Mouse (Mus musculus) T-helper 2 cell (primary cell): Measurements from ENCODE around the gene S100a10.
"Not testable (repeated sequence)": the region's sequence is repeated elsewhere in the genome, so short reads cannot be mapped to it uniquely, and the experiment has no call there.

ENCODE experiments used
- in situ Hi-C: fragments of 300-600 bp; cut with MboI, MseI; formaldehyde crosslinking; loops from one replicate; pipeline ENCODE4 v1.15.1; 2025; ENCODE audit warnings: high pct_unique_total_duplicates

Gene S100a10

DNA sequence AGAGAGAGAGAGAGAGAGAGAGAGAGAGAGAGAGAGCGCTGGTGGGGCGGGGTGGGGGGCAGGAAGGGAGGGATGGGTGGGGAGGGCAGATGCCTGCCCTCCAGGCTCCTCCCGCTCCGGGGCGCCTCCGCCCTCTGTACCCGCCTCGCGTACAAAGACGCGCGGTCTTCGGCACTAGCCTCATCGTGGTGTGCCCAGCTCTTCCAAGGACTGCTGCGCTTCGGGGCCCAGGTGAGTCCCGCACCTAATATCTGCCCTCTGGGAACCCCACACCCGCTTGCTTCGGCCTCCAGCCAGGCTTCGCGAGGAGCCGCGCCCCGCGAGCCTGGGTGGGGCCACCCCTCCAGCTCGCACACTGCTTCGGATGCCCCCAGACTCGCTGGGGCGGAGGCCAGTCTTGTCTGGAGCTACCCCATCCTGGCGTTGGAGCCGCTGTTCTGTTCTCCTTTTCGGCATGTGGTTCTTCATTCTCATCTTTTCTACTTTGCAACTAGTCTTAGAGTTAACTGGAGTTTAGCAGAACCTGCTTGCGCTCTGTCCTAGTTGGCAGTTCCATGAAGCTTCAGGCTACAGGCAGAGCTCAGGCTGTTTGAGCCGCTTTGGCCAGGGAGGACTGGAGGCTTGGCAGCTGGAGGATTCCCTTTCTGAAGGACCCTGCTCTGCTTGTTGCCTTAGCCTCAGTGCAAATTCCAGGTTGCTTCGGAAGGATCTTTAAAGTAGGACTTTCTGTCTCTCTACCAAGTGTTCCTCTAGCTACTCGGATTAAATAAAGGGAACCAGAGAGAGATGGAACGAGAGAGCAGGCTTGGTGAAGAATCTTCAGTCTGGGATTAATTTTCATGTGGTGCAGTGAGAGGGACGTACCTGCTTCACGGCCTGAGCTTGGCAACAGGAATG is at the start of gene S100a10:
Gene S100a10, plus strand, starts transcription at position 100 of the 897 bp plus-strand sequence.
- in situ Hi-C loops: loop anchor here (5.0 to 10.0 kb wide), 2 partner anchors 48 to 1330 kb away; partner anchors contain the start of gene Psmb4

DNA sequence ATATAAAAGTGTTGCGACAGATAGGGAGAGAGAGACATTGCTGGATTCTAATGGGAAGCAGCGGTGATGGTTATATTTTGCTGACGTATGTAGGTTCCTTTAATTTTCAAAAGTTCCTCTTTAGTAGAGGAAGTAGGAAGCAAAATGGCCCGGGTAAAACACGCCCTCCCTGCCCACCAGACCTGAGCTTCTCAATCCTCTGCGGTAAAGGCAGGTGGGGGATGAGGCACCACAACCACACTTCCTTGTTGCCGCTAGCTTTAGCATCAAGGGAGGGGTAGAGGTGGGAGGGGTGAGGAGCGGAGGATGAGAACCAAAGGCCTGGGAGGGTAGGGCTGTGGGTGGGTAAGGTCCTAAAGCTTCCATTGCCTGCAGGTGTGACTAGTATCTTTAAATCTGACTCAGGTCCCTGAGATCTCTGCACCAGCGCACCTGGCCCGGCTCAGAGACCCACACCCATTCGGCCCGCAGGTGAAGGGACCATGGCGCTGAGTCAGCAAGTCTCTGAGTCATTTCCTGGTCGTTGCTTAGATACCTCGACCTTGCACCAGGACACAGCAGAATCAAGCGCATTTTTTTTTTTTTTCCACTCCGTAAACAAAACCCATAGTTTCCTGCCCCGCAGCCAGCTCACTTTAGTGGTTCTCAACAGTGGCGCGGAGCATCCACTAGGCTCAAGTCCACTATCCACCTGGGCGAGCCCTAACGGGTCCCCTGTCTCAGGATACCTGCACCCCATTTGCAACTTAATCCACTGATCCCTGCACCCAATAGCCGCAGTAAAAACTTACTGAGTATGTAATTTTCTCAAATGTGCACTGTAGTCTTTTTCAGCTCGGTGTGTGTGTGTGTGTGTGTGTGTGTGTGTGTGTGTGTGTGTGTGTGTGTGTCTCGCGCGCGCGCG is 48.7 kb upstream of the S100a10 start:
- in situ Hi-C loops: loop anchor here (5.0 kb wide), 1 partner anchor 46 kb away; no protein-coding TSS in a partner anchor

DNA sequence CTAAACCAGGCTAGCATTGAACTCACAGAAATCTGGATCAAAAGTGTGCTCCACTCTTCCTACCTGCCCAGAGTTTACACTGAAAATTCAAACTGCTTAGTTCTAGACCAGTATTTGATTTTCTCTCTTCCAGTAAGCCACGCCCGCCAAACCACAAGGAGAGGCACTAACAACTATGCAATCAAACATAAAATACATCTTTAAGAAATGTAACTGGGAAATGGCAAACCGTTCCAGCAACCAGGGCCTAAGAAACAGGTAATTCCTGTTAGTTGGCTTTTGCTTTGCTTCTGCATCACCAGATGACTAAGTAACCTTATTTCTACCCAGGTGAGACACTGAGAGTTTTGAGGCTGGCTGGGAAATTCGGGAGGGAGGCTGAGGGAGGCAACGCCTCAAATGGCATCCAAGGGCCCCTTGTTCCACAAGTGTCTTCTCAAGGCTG is 48.0 kb upstream of the S100a10 start:
- in situ Hi-C loops: loop anchor here (5.0 kb wide), 1 partner anchor 45 kb away; no protein-coding TSS in a partner anchor

DNA sequence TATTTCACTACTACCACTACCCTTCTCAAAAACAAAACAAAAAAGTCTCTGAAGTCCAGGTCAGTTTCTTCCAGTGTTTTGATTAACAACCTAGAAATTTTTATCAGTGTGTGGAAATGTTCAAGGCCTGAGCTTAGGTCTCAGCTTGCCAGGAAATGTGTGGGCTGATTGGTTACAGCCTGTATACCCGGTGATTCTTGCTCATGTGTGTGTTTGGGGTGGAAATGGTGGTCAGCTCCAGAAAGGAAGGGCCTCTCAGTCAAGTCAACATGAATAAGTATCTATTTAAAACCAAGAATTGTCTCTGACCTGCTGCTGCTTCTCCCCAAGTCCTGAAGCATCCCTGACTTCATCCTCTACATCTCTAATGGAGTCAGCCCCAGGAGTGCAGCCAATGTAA is 45.6 kb upstream of the S100a10 start:
- in situ Hi-C loops: loop anchor here (5.0 kb wide), 1 partner anchor 43 kb away; no protein-coding TSS in a partner anchor

DNA sequence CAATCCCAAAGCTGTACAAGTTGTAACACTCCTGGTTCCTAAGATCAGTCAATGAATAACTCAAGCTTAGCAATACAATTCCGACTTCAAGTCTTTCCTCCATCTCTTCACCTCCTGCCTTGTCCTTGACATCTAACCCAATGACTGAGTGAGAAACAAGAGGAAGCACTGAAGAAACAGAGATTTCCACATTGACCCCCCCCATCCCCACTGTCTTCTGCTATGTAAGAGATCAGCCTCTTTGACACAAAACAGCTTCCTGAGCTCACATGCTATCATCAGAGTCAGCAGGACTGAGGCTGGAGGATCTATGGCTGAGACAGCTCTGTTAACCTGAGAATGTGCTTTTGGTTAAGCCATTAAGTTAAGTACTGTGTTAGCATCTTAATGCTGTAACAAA is 43.8 kb upstream of the S100a10 start:
- in situ Hi-C loops: no loop called here

DNA sequence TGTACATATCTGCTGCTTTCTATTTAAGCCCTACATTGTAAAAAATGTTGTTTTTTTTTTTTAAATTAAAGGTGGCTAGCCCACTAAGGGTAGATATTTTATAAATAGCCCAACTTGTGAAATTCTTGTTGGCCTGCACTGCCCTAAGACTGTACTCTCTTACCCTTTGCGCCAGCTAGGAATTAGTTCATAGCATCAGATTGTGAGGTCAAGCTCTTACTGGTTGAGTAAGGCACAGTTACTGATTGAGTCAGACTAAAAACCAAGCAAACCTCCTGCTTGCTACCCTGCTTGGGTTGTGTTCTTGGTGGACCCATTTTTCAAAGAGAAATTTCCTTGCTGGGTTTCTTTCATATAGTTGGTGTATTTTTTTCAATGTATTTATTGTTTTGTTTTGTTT is 43.1 kb upstream of the S100a10 start:
- in situ Hi-C loops: no loop called here

DNA sequence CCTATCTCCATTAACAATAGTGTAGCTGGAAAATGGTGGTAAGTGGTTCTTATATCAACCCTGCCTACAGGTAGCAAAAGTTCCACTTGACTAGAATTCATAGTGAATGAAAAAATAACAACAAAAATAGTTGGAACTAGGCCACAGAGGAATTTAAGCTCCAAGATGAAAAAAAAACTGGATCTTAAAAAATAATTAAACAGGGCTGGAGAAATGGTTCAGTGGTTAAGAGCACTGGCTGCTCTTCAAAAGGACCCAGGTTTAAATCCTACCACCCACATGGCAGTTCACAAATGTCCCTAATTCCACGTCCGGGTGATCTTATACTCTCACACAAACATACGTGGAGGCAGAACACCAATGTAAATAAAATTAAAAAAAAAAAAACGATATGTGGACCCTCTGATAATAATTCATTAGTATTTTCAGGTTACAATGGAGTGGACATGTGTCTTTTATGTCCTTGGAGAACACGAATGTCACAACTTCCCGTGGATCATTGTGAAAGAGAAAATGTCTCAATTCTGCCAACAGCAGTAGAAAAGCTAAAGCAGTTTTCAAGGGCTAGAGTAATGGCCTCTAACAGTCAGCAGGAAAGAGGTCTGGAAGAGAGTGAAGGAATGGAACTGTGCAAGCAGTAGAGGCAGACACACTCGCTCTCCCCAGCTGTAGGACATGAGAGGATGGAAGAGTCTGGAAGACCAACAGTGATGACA is 42.3 kb upstream of the S100a10 start:
- in situ Hi-C loops: no loop called here

DNA sequence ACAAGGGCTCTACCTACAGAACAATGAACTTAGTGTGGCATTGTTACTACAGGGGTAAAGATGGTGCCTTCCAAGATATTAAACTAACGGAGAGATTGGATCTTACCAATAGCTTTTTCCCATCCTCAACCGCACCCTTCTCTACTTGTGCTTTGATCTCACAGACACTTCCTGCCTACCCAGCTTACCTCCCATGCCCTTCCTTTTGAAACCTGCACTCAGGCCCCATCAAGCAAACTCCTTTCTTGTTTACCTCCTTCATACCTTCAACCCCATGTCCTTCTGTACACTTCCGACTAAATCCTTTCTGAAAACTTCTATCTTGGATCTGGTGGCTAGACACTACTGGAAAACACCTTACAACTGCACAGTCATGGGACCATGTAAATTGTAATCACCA is 40.3 kb upstream of the S100a10 start:
- in situ Hi-C loops: no loop called here

DNA sequence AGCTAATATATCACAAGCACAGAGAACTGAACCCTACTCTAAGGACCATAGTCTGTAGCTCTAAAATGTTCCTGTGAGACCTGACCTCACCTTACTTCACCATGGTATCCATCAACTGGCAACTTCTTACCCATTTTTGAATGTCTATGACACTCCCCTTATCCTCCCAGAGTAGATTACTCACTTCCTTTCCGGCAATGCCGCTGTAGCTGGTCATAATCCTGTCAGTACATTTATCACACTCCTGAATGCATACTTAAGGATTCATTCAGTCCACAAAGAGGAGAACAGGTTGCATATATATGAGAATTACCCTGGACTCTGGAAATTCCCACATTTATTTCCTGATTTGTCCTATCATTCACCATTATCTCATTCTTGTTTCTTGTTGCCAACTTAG is 37.5 kb upstream of the S100a10 start:
- in situ Hi-C loops: no loop called here

DNA sequence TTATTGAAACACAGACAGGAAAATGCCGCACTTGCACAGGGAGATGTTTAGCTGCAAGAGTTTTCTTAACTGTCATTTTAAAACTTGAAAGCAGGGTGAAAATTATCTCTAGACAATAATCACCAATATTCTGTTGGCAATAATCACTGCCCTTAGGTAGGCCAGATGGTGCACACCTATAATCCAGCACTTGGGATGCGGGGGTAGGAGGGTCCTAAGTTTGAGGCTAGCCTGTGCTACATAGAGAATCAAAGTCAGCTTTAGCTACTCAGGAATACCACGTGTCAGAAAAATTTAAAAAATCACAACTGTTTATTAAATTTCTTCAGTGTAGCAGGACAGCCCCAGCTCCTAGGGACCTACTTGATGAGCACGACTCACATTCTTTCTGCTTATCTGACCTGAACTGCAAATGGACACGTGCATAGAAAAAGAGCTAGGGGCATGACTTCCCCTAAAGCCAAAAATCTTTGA is 35.0 kb upstream of the S100a10 start:
- in situ Hi-C loops: no loop called here

DNA sequence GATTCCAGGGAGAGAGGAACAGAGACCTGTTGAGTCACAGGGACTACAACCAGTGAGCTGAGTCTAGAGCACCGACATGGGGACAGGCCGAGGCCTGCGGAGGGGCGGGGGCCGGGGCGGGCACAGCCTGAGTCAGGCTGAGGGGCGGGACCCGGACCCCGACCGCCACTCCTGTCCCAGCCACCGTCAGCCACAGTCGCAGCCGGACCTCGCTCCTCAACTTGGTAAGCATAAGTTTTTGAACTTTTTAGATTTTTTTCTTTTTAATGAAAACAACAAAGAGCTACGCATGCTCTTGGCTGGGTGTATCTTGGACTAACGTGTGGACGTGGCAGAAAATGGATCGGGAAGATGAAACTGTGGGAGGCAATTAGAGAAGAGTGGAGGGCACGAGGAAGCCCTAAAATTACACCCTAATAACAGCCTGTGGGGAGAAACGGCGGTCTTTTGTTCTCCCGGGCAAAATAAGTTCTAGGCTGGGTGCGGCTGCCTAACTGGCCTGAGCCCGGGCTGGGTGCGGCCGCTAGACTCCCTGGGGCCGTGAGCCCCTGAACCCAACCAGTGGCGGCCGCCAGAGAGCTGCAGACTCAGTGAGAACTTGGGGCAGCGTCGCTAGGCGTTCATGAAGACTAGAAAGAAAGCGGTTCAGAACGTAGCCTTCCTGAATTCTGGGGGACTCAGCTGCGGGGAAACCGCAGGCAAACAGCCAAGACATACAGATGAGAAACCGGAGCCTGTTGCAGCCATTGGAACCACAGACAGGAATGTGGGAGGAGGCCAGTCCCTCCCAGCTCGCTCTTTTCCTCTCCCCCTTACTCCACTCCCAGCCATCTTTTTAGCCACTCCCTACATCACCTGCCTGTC is 34.3 kb upstream of the S100a10 start, which contains the start of gene S100a11:
Gene S100a11, plus strand, starts transcription at position 159 of the 864 bp plus-strand sequence.
- in situ Hi-C loops: no loop called here

DNA sequence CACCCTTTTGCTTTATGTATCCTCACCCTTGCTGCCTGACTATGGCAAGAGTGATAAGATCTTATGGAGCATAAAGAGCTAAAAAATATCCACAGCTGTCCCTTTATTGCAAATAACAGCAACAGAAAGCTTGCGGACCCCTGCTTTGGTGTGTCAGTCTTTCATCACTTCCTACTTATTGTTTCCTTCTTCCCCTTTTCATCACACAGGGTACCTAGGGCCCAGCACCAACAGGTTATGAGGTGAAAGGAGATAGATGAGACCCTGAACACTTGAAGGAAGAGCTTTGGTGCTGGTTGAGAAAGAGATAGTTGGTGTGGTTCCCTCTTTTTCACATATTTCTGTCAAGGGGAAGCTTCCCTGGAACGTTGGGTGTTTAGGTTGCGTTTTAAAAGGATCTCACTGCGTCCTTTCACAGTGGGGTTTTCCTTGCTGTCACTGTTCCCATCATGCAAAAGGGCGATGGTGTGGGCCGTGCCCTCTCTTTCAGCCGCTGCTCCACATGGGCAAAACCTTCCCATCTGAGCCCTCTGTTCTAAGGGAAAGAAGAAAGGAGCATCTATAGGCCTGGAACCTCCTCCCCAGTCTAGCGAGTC is 33.3 kb upstream of the S100a10 start:
- in situ Hi-C loops: no loop called here

DNA sequence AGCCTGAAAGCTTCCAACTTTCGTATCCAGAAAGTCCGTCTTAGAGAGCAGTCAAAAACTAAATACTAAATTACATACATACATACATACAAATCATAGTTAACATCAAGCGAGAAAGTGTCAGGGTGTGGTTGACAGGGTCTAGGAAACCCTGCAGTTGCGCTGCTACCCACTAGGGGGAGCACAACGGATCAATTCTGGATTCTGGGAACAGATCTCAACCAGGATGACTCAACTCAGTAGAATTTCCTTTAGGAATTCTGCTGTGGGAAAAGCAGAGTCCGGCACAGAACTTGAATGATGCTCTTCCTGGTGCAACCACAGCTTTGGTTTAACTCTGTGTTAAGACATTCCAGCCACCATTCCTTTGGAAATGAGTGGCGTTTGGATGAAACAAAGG is 32.3 kb upstream of the S100a10 start:
- in situ Hi-C loops: no loop called here

DNA sequence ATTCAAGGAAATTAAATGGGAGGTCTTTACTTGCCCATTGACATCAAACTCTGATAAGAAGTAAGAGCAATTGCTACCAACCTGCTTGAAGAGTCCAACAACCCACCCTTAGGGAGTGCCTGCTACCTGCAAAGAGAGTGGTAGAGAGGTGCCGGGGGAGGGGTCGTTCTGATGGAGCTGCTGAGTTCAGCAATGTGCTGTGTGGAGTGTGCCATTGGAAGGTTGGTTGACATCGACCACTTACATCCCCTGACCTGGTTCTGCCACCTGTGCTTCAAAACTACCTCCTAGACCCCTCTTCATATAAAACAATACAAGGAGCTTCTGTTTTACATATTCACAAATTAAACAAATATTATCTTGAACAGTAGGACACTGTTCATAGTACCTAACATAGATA is 27.6 kb upstream of the S100a10 start:
- in situ Hi-C loops: no loop called here

DNA sequence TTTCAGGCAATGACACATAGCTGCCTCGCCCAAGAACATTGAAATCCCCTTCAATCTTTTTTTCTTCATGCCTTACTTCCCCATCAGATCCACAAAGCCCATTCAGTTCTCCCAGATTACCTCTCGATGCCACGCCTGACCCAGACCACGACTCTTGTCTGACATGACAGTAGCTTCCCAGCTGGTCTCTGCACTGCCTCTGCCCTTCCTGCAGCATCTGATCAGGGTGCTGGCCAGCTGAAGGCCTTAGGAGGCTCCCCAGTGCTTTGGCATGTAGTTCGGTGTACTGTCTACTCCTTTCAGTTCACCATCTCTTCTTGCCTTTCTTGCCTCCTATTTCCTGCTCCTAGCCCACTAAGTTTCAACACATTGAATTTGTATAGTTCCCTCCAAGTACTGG is 26.1 kb upstream of the S100a10 start:
- in situ Hi-C loops: no loop called here

DNA sequence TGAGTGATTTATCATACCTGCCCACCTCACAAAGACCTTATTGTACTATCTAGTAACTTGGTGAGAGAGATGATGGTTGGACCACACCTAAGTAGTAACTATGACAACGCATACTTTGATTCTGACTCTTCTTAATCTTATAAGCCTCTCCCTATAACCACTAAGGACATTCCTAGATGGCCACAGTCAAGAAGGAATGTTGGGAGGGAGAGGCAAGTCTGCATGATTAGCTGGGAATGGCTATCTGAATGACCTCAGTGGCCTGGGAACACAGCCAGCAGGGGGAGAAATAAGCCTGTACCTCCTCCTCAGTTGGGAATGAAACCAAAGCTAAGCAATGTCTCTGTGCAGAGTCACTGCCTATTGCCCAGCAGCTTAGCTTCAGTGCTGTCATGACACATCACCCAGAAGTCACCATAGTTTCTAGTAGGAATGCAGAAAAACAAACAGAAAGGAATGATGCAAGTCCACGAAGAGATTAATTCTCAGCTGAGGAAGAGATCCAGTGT is 17.8 kb upstream of the S100a10 start:
- in situ Hi-C loops: no loop called here

DNA sequence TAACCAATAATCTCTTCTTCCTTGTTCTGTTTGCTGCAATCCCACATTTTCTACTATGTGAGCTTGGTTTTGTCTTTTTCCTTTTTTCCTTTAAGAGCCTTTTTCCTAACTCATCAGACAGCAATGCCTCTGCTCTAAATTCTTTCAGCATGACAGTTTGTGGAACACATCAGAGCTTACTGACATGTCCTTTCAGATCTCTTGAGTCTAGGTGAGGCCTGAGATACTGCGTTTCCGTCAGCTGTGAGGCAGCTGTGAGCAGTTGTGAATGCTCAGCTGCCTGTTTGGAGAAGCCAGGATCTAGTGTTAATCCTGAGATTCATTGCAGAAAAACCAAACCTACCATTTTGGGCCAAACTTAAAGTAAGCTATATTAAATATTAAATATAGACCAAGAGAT is 16.4 kb upstream of the S100a10 start:
- in situ Hi-C loops: no loop called here

DNA sequence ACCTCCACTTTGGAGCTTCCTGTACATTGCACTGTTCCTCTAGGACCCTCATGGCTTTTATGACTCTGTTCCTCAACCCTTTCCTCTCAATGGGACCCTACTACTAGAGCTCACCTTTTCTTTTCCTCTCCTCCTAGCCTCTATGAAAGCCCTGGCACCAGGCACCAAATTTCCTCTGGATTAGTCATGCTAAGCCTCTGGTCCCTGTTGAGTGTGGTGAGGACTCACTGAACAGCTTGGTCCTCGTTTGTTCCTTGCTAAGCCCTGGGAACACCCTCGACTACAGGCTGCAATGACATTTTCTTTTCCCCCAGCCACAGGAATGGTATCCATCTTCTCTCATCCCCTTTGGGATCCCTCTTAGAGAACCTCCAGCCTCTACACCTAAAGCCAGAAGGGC is 13.4 kb upstream of the S100a10 start:
- in situ Hi-C loops: no loop called here

DNA sequence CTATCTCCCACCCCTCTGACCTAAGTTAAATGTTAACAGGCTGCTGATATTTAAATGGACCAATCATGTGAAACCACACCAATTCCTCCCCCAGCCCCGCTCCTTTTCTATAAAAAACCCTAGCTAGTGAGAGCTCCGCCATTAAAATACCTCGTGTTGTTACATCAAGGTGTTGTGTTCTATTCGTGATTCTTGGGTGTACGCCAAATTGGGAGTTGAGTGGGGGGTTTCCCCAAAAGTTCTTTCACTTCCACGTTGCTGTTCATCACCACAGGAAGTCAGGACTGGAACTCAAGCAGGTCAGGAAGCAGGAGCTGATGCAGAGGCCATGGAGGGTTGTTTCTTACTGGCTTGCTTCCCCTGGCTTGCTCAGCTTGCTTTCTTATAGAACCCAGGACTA is 10.7 kb upstream of the S100a10 start:
- in situ Hi-C loops: not testable (repeated sequence)
